Mouse (Mus musculus): Measurements from ENCODE around the gene Dctpp1. TPM values are rescaled to one million over a fixed set of nuclear protein-coding genes. Genes with fewer than 3 reads are reported as not detected.
A peak's percentile ranks its signal among the peaks of the same experiment; 100 is the strongest.

Dctpp1 gene
- polyA plus RNA-seq, 1 experiment from 2014 or later, result 161 TPM

DNA sequence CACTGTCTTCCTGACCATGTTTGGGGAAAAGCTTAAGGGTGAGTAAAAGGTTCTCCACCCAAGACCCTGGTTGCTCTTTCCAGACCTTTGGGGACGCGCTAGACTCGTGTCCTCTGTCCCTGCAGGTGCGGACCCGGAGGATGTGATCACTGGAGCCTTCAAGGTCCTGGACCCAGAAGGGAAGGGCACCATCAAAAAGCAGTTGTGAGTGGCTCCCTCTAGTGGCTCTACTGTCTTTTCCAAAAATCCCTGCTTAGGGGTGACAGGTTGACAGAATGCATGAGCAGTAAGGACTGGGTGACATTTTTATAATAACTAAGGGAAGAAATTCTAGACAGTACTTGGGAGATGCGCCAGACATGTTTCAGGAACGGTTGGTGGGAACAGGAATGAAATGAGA, 47.0 kb downstream of the Dctpp1 start:
- 39% methylated on average over 7 of the region's 7 CpGs for WGBS

DNA sequence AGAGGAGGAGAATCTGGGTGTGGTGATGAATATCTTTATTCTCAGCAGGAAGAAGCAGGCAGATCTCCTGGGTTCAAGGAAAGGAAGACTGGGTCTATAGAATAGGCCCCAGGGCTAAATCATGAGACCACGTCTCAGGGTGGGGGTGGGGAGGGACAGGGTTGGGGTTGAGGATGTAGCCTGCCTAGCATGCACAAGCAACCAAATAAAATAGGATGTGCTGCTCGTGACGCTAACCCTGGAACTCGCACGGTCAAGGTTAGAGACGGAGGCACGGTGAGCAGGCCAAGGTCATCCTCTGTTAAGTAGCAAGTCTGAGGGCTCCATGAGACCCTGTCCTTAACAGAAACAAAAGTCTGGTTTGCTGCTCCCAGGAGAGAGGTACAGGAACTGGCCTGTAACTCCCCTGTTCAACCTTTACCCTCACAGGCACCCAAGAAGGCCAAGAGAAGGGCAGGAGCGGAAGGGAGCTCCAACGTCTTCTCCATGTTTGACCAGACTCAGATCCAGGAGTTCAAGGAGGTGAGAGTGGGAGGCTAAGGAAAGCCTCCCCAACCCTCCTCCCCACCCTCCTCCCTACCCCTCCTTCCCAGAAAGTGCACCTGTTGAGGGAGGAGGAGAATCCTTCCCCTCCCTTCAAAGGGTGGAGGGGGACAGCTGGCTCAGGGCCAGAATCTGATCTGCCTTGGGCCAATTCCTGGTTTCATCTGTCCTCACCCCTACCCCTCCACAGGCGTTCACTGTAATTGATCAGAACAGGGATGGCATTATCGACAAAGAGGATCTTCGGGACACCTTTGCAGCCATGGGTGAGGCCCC, 47.9 kb downstream of the Dctpp1 start:
- no peaks in the 10 kb centered on the region for H3K36me3 ChIP-seq
- peaks cover 14% of the 10 kb centered on the region for H3K4me1 ChIP-seq
- 86% methylated on average over 12 of the region's 12 CpGs for WGBS
- no peak overlapping the region for H3K4me3 ChIP-seq
- no peak overlapping the region for H3K9ac ChIP-seq
- no peak overlapping the region for H3K27ac ChIP-seq
- no peak overlapping the region for H3K4me2 ChIP-seq
- no peak for ATAC-seq (ENCODE audit: borderline replicate concordance, extremely low read depth, low FRiP score, low TSS enrichment)
- no peaks in the 10 kb centered on the region for H3K27me3 ChIP-seq
- no peaks in the 10 kb centered on the region for H3K9me3 ChIP-seq

More for the DNA sequence above, 47.0 kb downstream of the Dctpp1 start:
- no peak overlapping the region for H3K9ac ChIP-seq
- no peak overlapping the region for H3K4me2 ChIP-seq
- H3K9me3 ChIP-seq, result no peaks in the 10 kb centered on the region
- no peak overlapping the region for H3K4me3 ChIP-seq
- peaks cover 14% of the 10 kb centered on the region for H3K4me1 ChIP-seq
- no peaks in the 10 kb centered on the region for H3K36me3 ChIP-seq
- no peaks in the 10 kb centered on the region for H3K27me3 ChIP-seq
- no peak for ATAC-seq (ENCODE audit: borderline replicate concordance, extremely low read depth, low FRiP score, low TSS enrichment)
- H3K27ac ChIP-seq, result no peak overlapping the region

DNA sequence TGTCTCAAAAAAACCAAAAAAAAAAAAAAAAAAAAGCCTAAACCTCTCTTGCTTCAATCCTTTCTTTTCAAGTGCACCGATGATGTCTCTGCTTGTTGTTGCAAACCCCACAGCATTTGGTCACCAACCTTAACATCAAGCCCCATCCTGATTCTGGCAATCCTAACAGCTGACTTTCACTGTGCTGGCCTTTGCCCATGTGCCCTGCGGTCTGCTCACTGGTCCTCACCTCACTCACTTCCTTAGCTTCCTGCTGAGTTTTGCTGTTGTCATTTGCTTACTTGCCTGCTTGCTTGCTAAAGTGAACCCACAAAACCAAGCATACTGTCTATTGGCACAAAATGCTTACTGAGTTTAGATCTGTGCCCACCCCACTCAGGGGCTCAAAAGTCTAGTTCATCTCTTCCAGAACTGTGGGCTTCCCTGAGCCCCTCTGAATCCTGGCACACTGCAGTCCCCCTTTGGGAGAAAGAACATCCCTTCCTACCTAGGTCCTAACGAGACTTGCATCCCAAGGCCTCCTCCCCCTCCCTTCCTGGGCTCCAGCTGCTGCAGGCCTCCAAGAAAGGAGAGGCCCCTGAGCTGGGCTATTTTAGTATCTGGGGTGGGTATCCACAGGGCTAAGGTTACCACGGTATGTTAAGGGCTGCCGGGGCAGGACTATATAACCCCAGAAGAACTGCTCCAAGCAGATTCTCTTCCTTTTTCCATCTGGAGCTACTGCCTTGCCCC, 49.3 kb downstream of the Dctpp1 start:
- Histone ChIP-seq H3K9ac (no peak overlapping the region), H3K4me3 (no peak overlapping the region), H3K27ac (no peak overlapping the region), H3K36me3 (no peaks in the 10 kb centered on the region), H3K4me1 (peaks cover 26% of the 10 kb centered on the region), H3K4me2 (no peak overlapping the region), H3K9me3 (no peaks in the 10 kb centered on the region), H3K27me3 (no peaks in the 10 kb centered on the region)
- no peak for ATAC-seq (ENCODE audit: borderline replicate concordance, extremely low read depth, low FRiP score, low TSS enrichment)
- WGBS, result 73% methylated on average over 5 of the region's 5 CpGs

DNA sequence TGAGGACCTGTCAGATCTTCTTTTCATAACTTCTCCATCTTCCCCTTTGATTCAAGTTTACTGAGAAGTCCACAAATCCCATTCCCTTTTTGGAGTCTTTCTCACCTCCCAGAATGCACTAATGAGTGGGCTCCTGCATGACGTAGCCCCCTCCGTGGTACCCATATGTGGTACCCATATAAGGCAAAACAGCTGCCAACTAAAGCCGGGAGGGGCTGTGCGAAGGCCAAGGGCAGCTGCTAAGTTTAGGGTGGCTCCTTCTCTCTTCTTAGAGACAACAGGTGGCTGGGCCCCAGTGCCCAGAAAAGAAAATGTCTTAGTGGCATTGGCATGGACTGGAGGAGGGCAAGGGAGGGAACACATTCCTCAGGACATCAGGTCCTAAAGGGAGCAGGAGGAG, 50.2 kb downstream of the Dctpp1 start:
- no peak for ATAC-seq (ENCODE audit: borderline replicate concordance, extremely low read depth, low FRiP score, low TSS enrichment)
- H3K9ac ChIP-seq, result no peak overlapping the region
- no peak overlapping the region for H3K4me2 ChIP-seq
- no peaks in the 10 kb centered on the region for H3K9me3 ChIP-seq
- no peaks in the 10 kb centered on the region for H3K27me3 ChIP-seq
- no peak overlapping the region for H3K27ac ChIP-seq
- peaks cover 29% of the 10 kb centered on the region for H3K4me1 ChIP-seq
- H3K36me3 ChIP-seq, result no peaks in the 10 kb centered on the region
- 88% methylated on average over 4 of the region's 4 CpGs for WGBS
- no peak overlapping the region for H3K4me3 ChIP-seq

DNA sequence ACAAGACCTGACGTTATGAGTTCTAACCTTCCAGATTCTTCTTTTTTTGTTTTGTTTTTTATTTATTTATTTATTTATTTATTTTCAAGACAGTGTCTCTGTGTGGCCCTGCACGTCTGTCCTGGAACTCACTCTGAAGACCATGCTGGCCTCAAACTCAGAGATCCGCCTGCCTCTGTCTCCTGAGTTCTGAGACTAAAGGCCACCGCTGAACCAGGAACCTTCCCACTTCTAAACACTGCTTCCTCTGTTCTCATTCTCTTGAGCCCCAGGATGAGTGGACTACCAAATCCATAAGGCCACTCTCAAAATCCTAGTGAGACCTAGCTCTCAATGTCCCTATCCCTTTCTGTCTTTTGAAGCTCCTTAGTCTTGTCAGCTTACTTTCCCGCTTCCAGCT, 50.7 kb downstream of the Dctpp1 start:
- peak overlapping the region; percentile 75; the same call in 1 of the 2 replicates for H3K4me2 ChIP-seq
- no peak for ATAC-seq (ENCODE audit: borderline replicate concordance, extremely low read depth, low FRiP score, low TSS enrichment)
- no peak overlapping the region for H3K4me3 ChIP-seq
- peaks cover 28% of the 10 kb centered on the region for H3K4me1 ChIP-seq
- 78% methylated on average over 5 of the region's 5 CpGs for WGBS
- H3K9ac ChIP-seq, result no peak overlapping the region
- H3K9me3 ChIP-seq, result no peaks in the 10 kb centered on the region
- H3K27me3 ChIP-seq, result no peaks in the 10 kb centered on the region
- H3K27ac ChIP-seq, result no peak overlapping the region
- no peaks in the 10 kb centered on the region for H3K36me3 ChIP-seq

DNA sequence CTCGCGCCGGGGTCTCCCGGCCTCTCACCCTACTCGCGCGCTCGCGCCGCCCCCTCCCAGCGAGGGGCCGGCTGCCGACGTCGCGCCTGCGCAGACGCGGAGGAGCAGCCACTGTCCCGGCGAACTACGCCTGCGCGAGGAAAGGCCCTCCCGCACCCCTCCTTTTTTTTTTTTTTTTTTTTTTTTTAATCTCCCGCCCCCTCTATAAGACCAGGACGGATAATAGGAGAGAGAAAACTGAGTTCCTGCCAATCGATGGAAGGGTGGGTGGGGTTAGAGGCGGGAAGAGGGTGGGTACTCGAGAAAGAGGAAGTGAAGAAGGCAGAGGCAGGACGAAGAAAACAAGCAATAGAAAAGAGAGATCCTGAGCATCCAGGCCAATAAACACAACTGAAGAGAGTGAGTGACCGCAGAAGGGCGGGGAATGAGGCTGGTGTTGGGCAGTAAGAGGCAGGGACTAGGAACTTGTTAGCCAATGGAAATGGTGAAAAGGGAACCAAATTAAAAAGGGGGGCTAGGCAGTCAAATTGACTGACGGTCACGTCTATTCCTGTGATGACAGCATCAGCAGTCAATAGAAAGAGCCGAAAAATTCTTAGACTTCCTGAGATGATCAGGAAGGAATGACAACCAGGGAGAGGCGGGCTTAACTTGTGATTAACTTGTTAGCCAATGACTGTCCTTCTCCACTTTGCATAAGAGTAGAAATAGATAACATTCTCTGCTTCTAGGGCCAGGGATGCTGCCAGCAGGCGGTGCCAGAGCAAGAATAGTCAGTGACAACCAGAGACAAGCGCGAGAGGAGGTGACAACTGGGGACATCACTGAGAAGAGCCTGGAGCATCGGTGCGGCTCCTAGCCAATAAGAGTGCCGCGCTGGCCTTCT, 51.7 kb downstream of the Dctpp1 start, which contains the start of gene Mylpf:
Mylpf (plus strand) TSS at position 338 of the 886 bp plus-strand sequence.
- H3K9ac ChIP-seq, result peak within 1 kb of the TSS; percentile 93
- H3K27me3 ChIP-seq, result no peaks in the 10 kb centered on the region
- peak within 1 kb of the TSS; percentile 78 for H3K4me3 ChIP-seq
- WGBS, result 2% methylated on average over 33 of the region's 44 CpGs
- H3K4me1 ChIP-seq, result peaks cover 25% of the 10 kb centered on the region
- peak within 1 kb of the TSS; percentile 85 for H3K27ac ChIP-seq
- peak; percentile 94 for ATAC-seq (ENCODE audit: borderline replicate concordance, extremely low read depth, low FRiP score, low TSS enrichment)
- H3K9me3 ChIP-seq, result no peaks in the 10 kb centered on the region
- H3K36me3 ChIP-seq, result peaks cover 4% of the 10 kb centered on the region; the same call in 1 of the 2 replicates
- H3K4me2 ChIP-seq, result peak within 1 kb of the TSS; percentile 89

DNA sequence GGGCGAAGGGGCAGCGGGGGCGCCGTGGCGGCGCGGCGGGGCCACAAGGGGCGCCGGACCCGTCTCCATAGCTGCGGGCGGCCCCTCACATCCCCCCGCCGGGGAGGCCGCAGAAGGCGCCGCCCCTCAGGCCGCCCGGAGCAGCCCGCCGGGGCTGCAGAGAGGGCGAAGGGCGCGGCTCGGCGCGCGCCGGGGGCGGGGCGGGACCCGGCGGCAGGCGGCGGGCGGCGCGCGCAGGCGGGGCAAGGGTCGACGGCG, 52.3 kb downstream of the Dctpp1 start, which contains the start of gene Tbc1d10b:
Tbc1d10b (minus strand) TSS at position 174 of the 258 bp plus-strand sequence.
- Histone ChIP-seq H3K36me3 (peaks cover 7% of the 10 kb centered on the region), H3K27me3 (no peaks in the 10 kb centered on the region), H3K4me2 (peak within 1 kb of the TSS; percentile 89), H3K9me3 (no peaks in the 10 kb centered on the region), H3K9ac (peak within 1 kb of the TSS; percentile 93), H3K27ac (peak within 1 kb of the TSS; percentile 85), H3K4me1 (peaks cover 25% of the 10 kb centered on the region), H3K4me3 (peak within 1 kb of the TSS; percentile 78)
- peak; percentile 43 for ATAC-seq (ENCODE audit: borderline replicate concordance, extremely low read depth, low FRiP score, low TSS enrichment)
- under 1% methylated on average over 42 of the region's 44 CpGs for WGBS

DNA sequence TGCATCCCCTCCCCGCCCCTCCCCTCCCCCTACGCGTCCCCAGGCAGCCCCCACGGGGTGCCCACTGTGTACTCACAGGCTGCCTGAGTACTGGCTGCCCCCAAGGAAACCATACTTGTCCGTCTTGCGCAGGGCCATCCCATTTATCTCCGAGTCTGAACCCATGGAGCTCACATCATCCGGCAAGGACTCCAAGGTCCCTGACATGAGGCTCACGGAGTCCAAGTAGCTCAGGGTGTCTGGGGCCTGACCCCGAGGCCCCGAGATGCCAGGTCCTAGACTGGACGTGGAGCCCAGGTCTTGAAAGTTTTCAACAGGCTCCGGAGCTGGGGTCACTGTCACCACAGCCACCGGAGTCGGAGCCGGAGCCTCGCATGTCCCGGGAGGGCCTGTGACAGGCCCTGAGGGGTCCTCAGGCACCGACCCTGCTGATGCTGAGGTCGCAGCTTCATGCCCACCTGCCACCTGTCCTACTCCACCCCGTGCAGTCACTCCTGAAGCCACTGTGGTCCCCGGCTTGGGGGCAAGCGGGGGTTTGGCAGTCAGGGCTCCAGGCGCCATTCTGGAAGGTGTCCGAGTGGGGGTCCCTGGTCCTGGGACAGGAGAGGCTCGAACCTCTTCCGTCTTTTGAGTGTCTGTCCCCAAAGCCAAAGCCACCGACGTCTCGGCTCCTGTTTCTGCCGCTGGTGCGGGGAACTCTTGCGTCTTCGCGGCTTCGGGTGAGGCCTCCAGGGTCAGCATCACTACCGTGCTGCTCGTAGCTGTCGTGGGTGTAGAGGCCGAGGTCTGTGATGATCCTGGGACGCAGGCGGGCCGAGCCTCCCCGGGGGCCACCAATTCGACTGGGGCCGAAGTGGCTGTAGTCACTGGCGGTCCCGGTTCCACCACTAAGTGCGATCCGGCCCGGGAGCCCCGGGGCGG, 52.9 kb downstream of the Dctpp1 start:
- under 1% methylated on average over 52 of the region's 53 CpGs for WGBS
- H3K27me3 ChIP-seq, result no peaks in the 10 kb centered on the region
- peak overlapping the region; percentile 85 for H3K27ac ChIP-seq
- H3K9ac ChIP-seq, result peak overlapping the region; percentile 93
- H3K36me3 ChIP-seq, result peaks cover 13% of the 10 kb centered on the region
- H3K4me1 ChIP-seq, result peaks cover 25% of the 10 kb centered on the region
- H3K4me2 ChIP-seq, result peak overlapping the region; percentile 89
- ATAC-seq (ENCODE audit: borderline replicate concordance, extremely low read depth, low FRiP score, low TSS enrichment), result peak; percentile 6
- peak overlapping the region; percentile 78 for H3K4me3 ChIP-seq
- no peaks in the 10 kb centered on the region for H3K9me3 ChIP-seq

Other genes with a start within 250 kb of the Dctpp1 start
- gene Mvp, start 246.1 kb downstream of the Dctpp1 start, polyA plus RNA-seq (2015; fragmentation: Nextera tagmentation; extraction: Ambion mirVana), result 13.0 and 13.9 TPM in 2 replicates
- gene Pagr1b, start 244.2 kb downstream of the Dctpp1 start, polyA plus RNA-seq (2015; fragmentation: Nextera tagmentation; extraction: Ambion mirVana), result not detected in 2 replicates
- gene Pagr1a, start 243.4 kb downstream of the Dctpp1 start, polyA plus RNA-seq (2015; fragmentation: Nextera tagmentation; extraction: Ambion mirVana), result 63.5 and 86.1 TPM in 2 replicates
- gene Gm42742, start 239.6 kb downstream of the Dctpp1 start, polyA plus RNA-seq (2015; fragmentation: Nextera tagmentation; extraction: Ambion mirVana), result 23.7 and 46.1 TPM in 2 replicates
- gene Prrt2, start 239.5 kb downstream of the Dctpp1 start, polyA plus RNA-seq (2015; fragmentation: Nextera tagmentation; extraction: Ambion mirVana), result 3.0 and 3.9 TPM in 2 replicates
- gene Maz, start 233.7 kb downstream of the Dctpp1 start, polyA plus RNA-seq (2015; fragmentation: Nextera tagmentation; extraction: Ambion mirVana), result 73.0 and 73.3 TPM in 2 replicates
- 158 and 165 TPM in 2 replicates for gene Kif22, start 218.2 kb downstream of the Dctpp1 start, polyA plus RNA-seq (2015; fragmentation: Nextera tagmentation; extraction: Ambion mirVana)
- gene Zg16, start 173.4 kb downstream of the Dctpp1 start, polyA plus RNA-seq (2015; fragmentation: Nextera tagmentation; extraction: Ambion mirVana), result not detected in 2 replicates
- 7.7 and 10.1 TPM in 2 replicates for gene AI467606, start 169.3 kb downstream of the Dctpp1 start, polyA plus RNA-seq (2015; fragmentation: Nextera tagmentation; extraction: Ambion mirVana)
- 0.64 and 1.0 TPM in 2 replicates for gene Qprt, start 138.5 kb downstream of the Dctpp1 start, polyA plus RNA-seq (2015; fragmentation: Nextera tagmentation; extraction: Ambion mirVana)
- gene Spn, start 122.9 kb downstream of the Dctpp1 start, polyA plus RNA-seq (2015; fragmentation: Nextera tagmentation; extraction: Ambion mirVana), result 0.24 and 0.47 TPM in 2 replicates
- 61.7 and 63.6 TPM in 2 replicates for gene Cd2bp2, start 64.7 kb downstream of the Dctpp1 start, polyA plus RNA-seq (2015; fragmentation: Nextera tagmentation; extraction: Ambion mirVana)
- 27.0 and 29.8 TPM in 2 replicates for gene Tbc1d10b, start 52.2 kb downstream of the Dctpp1 start, polyA plus RNA-seq (2015; fragmentation: Nextera tagmentation; extraction: Ambion mirVana)
- 14.0 and 21.2 TPM in 2 replicates for gene Mylpf, start 51.8 kb downstream of the Dctpp1 start, polyA plus RNA-seq (2015; fragmentation: Nextera tagmentation; extraction: Ambion mirVana)
- 36.8 and 37.4 TPM in 2 replicates for gene Zfp553, start 27.6 kb downstream of the Dctpp1 start, polyA plus RNA-seq (2015; fragmentation: Nextera tagmentation; extraction: Ambion mirVana)
- 21.7 and 28.9 TPM in 2 replicates for gene Sept1, start 27.6 kb downstream of the Dctpp1 start, polyA plus RNA-seq (2015; fragmentation: Nextera tagmentation; extraction: Ambion mirVana)
- 61.9 and 63.0 TPM in 2 replicates for gene Zfp771, start 16.4 kb downstream of the Dctpp1 start, polyA plus RNA-seq (2015; fragmentation: Nextera tagmentation; extraction: Ambion mirVana)
- 66.9 and 69.3 TPM in 2 replicates for gene Sephs2, start 13.3 kb upstream of the Dctpp1 start, polyA plus RNA-seq (2015; fragmentation: Nextera tagmentation; extraction: Ambion mirVana)
- 1.4 and 2.3 TPM in 2 replicates for gene Itgal, start 35.6 kb upstream of the Dctpp1 start, polyA plus RNA-seq (2015; fragmentation: Nextera tagmentation; extraction: Ambion mirVana)
- 16.8 and 18.1 TPM in 2 replicates for gene Zfp768, start 84.9 kb upstream of the Dctpp1 start, polyA plus RNA-seq (2015; fragmentation: Nextera tagmentation; extraction: Ambion mirVana)
- gene Zfp747, start 115.3 kb upstream of the Dctpp1 start, polyA plus RNA-seq (2015; fragmentation: Nextera tagmentation; extraction: Ambion mirVana), result 9.5 TPM in 2 replicates
- 7.3 and 7.9 TPM in 2 replicates for gene 9130019O22Rik, start 126.5 kb upstream of the Dctpp1 start, polyA plus RNA-seq (2015; fragmentation: Nextera tagmentation; extraction: Ambion mirVana)
- 6.7 and 7.0 TPM in 2 replicates for gene E430018J23Rik, start 132.9 kb upstream of the Dctpp1 start, polyA plus RNA-seq (2015; fragmentation: Nextera tagmentation; extraction: Ambion mirVana)
- 9.0 and 10.0 TPM in 2 replicates for gene Zfp764, start 146.1 kb upstream of the Dctpp1 start, polyA plus RNA-seq (2015; fragmentation: Nextera tagmentation; extraction: Ambion mirVana)
- 23.0 and 24.0 TPM in 2 replicates for gene Zfp688, start 161.4 kb upstream of the Dctpp1 start, polyA plus RNA-seq (2015; fragmentation: Nextera tagmentation; extraction: Ambion mirVana)
- gene Zfp689, start 188.4 kb upstream of the Dctpp1 start, polyA plus RNA-seq (2015; fragmentation: Nextera tagmentation; extraction: Ambion mirVana), result 6.4 and 6.5 TPM in 2 replicates
- 37.1 and 40.4 TPM in 2 replicates for gene Prr14, start 198.9 kb upstream of the Dctpp1 start, polyA plus RNA-seq (2015; fragmentation: Nextera tagmentation; extraction: Ambion mirVana)
- gene Fbrs, start 218.5 kb upstream of the Dctpp1 start, polyA plus RNA-seq (2015; fragmentation: Nextera tagmentation; extraction: Ambion mirVana), result 12.2 and 13.3 TPM in 2 replicates

All from lung, embryonic 15.5 days (tissue).